Mouse (Mus musculus) lung, postnatal 0 days (tissue): Measurements from ENCODE around the gene Rabgef1. TPM values are rescaled to one million over a fixed set of nuclear protein-coding genes. Genes with fewer than 3 reads are reported as not detected.

Experiments used
- ATAC-seq: fragments of 200-750 bp; cut with Nextera tagmentation; 2 replicates; pipeline ENCODE4 v1.8.0; 2017; ENCODE audit warnings: moderate library complexity
- DNase-seq: peaks from one replicate; pipeline ENCODE4 v3.0.0-alpha.2; 2016; ENCODE audit warnings: low spot score
- H3K27ac ChIP-seq: fragments of 300-500 bp; sonication (generic); 2 replicates; pipeline ENCODE4 v1.5.1; 2014; ENCODE audit warnings: antibody characterized with exemption, mild to moderate bottlenecking, low read length, mixed read lengths
- H3K27me3 ChIP-seq: fragments of 300-500 bp; sonication (generic); replicated peaks from 2 replicates; pipeline ENCODE4 v1.6.1; 2014; ENCODE audit warnings: low read length, mixed read lengths; ENCODE audit not compliant: insufficient read depth
- H3K36me3 ChIP-seq: fragments of 300-500 bp; sonication (generic); 2 replicates; pipeline ENCODE4 v1.6.1; 2014; ENCODE audit warnings: low read length, mixed read lengths; ENCODE audit not compliant: insufficient read depth
- H3K4me1 ChIP-seq: fragments of 300-500 bp; sonication (generic); 2 replicates; pipeline ENCODE4 v1.6.1; 2014; ENCODE audit warnings: antibody characterized with exemption, low read depth, low read length, mixed read lengths; ENCODE audit not compliant: insufficient read depth
- H3K4me2 ChIP-seq: fragments of 300-500 bp; sonication (generic); replicated peaks from 2 replicates; pipeline ENCODE4 v1.6.1; 2014; ENCODE audit warnings: low read depth, mild to moderate bottlenecking, low read length, moderate library complexity, mixed read lengths
- H3K4me3 ChIP-seq: fragments of 300-500 bp; sonication (generic); 2 replicates; pipeline ENCODE4 v1.5.1; 2014; ENCODE audit warnings: low read depth, low read length
- H3K9ac ChIP-seq: fragments of 300-500 bp; sonication (generic); replicated peaks from 2 replicates; pipeline ENCODE4 v1.6.1; 2014; ENCODE audit warnings: low read depth, mild to moderate bottlenecking
- H3K9me3 ChIP-seq: fragments of 300-500 bp; sonication (generic); 2 replicates; pipeline ENCODE4 v1.6.1; 2016; ENCODE audit warnings: low read length, mixed read lengths
- CTCF ChIP-seq: IDR thresholded peaks from 2 replicates; pipeline ENCODE4 v1.5.1; 2016; ENCODE audit warnings: antibody characterized with exemption, mild to moderate bottlenecking
- EP300 ChIP-seq: IDR thresholded peaks from 2 replicates; pipeline ENCODE4 v1.6.1; 2016; ENCODE audit warnings: antibody characterized with exemption, mild to moderate bottlenecking, control low read depth
- WGBS: fragments of 180-500 bp; shearing (Covaris S2); extraction: QIAGEN DNeasy Blood & Tissue Kit; methylation state at CpG from one replicate; pipeline ENCODE4 v1.1.7; 2014; 5-methylcytosine and 5-hydroxymethylcytosine counted together
- polyA plus RNA-seq: library from polyadenylated mRNA; unstranded; fragments of >200 nt; fragmentation: Nextera tagmentation; extraction: Ambion mirVana; gene quantifications from 2 replicates; pipeline ENCODE4 v1.2.1, GENCODE M21; 2015

Gene Rabgef1
- polyA plus RNA-seq, 1 experiment from 2014 or later, result 50.5 TPM

GRCm38 (mm10) chr5:130190909-130191308, 19.3 kb downstream of the Rabgef1 start:
- H3K9me3 ChIP-seq, result no peaks in the 10 kb centered on the region
- no peak overlapping the region for H3K4me3 ChIP-seq
- H3K4me1 ChIP-seq, result peaks cover 8% of the 10 kb centered on the region; the same call in 1 of the 2 replicates
- 0 out of 2 replicates have a peak overlapping the region, but pooled peaks have one; percentile 76 for H3K27ac ChIP-seq
- 88% methylated on average over 6 of the region's 6 CpGs for WGBS
- H3K27me3 ChIP-seq, result no peaks in the 10 kb centered on the region
- ATAC-seq, result no peak
- no peak for TF ChIP-seq EP300
- TF ChIP-seq CTCF, result no peak
- no peak for DNase-seq
- H3K4me2 ChIP-seq, result no peak overlapping the region
- H3K36me3 ChIP-seq, result peaks cover 35% of the 10 kb centered on the region; the same call in 1 of the 2 replicates
- no peak overlapping the region for H3K9ac ChIP-seq

GRCm38 (mm10) chr5:130191865-130192264, 20.3 kb downstream of the Rabgef1 start:
- DNase-seq (no peak), ATAC-seq (peak; percentile 17; the same call in 1 of the 2 replicates)
- Histone ChIP-seq H3K9me3 (no peaks in the 10 kb centered on the region), H3K4me3 (no peak overlapping the region), H3K27me3 (no peaks in the 10 kb centered on the region), H3K9ac (no peak overlapping the region), H3K27ac (peak overlapping the region; percentile 76), H3K4me2 (no peak overlapping the region), H3K36me3 (peaks cover 35% of the 10 kb centered on the region; the same call in 1 of the 2 replicates), H3K4me1 (peaks cover 8% of the 10 kb centered on the region; the same call in 1 of the 2 replicates)
- 44% methylated on average over 6 of the region's 6 CpGs for WGBS
- no peak for TF ChIP-seq CTCF
- TF ChIP-seq EP300, result no peak

- WGBS, result 16% methylated on average over 2 of the region's 2 CpGs
- no peaks in the 10 kb centered on the region for H3K9me3 ChIP-seq
- no peak for TF ChIP-seq CTCF
- TF ChIP-seq EP300, result peak; percentile 97
- H3K27me3 ChIP-seq, result no peaks in the 10 kb centered on the region
- ATAC-seq (peak; percentile 96), DNase-seq (peak; percentile 94)
- H3K27ac ChIP-seq, result peak overlapping the region; percentile 76
- H3K4me1 ChIP-seq, result peaks cover 8% of the 10 kb centered on the region; the same call in 1 of the 2 replicates
- H3K4me2 ChIP-seq, result no peak overlapping the region
- H3K36me3 ChIP-seq, result peaks cover 35% of the 10 kb centered on the region
- H3K4me3 ChIP-seq, result no peak overlapping the region
- H3K9ac ChIP-seq, result no peak overlapping the region
These were observed 20.9 kb downstream of the Rabgef1 start for GRCm38 (mm10) chr5:130192356-130192944.

GRCm38 (mm10) chr5:130193760-130194159, 22.2 kb downstream of the Rabgef1 start:
- TF ChIP-seq CTCF, result no peak
- Histone ChIP-seq H3K27ac (peak overlapping the region; percentile 15; the same call in 1 of the 2 replicates), H3K36me3 (peaks cover 41% of the 10 kb centered on the region), H3K27me3 (no peaks in the 10 kb centered on the region), H3K4me1 (peaks cover 8% of the 10 kb centered on the region; the same call in 1 of the 2 replicates), H3K9me3 (no peaks in the 10 kb centered on the region), H3K4me2 (no peak overlapping the region), H3K9ac (no peak overlapping the region), H3K4me3 (no peak overlapping the region)
- ATAC-seq (no peak), DNase-seq (no peak)
- WGBS, result 49% methylated on average over 3 of the region's 3 CpGs

- H3K9me3 ChIP-seq, result no peaks in the 10 kb centered on the region
- TF ChIP-seq CTCF (no peak), EP300 (no peak)
These were observed 24.7 kb downstream of the Rabgef1 start for GRCm38 (mm10) chr5:130196307-130196706.

GRCm38 (mm10) chr5:130197454-130197853, 25.9 kb downstream of the Rabgef1 start:
- Histone ChIP-seq H3K4me3 (no peak overlapping the region), H3K27ac (no peak overlapping the region), H3K4me2 (no peak overlapping the region), H3K4me1 (0 out of 2 replicates have a peak, but pooled peaks cover 3% of the 10 kb centered on the region), H3K9me3 (no peaks in the 10 kb centered on the region), H3K27me3 (no peaks in the 10 kb centered on the region), H3K36me3 (peaks cover 17% of the 10 kb centered on the region), H3K9ac (no peak overlapping the region)
- ATAC-seq, result no peak
- WGBS, result 64% methylated on average over 3 of the region's 3 CpGs
- DNase-seq, result no peak
- no peak for TF ChIP-seq EP300
- TF ChIP-seq CTCF, result no peak

More at GRCm38 (mm10) chr5:130196307-130196706, 24.7 kb downstream of the Rabgef1 start:
- WGBS, result 89% methylated on average over 1 of the region's 1 CpGs
- H3K4me3 ChIP-seq, result no peak overlapping the region
- peaks cover 19% of the 10 kb centered on the region for H3K36me3 ChIP-seq
- no peak overlapping the region for H3K27ac ChIP-seq
- H3K4me1 ChIP-seq, result peaks cover 8% of the 10 kb centered on the region; the same call in 1 of the 2 replicates
- no peak overlapping the region for H3K9ac ChIP-seq
- DNase-seq (no peak), ATAC-seq (no peak)
- no peak overlapping the region for H3K4me2 ChIP-seq
- H3K27me3 ChIP-seq, result no peaks in the 10 kb centered on the region
